Mouse (Mus musculus): ENCODE measurements around the gene Olfr1251. TPM values are rescaled to one million over a fixed set of nuclear protein-coding genes. Genes with fewer than 3 reads are reported as not detected.
"Not testable (repeated sequence)": the region's sequence is repeated elsewhere in the genome, so short reads cannot be mapped to it uniquely, and the experiment has no call there.

Gene Olfr1251
- polyA plus RNA-seq (2012; rRNA removed), result not detected in 2 replicates

- DNase-seq (ENCODE audit: low read depth, low spot score), result no peak
Measured at GRCm38 (mm10) chr2:89671836-89672235, at the start of gene Olfr1251. Gene Olfr1251, minus strand, starts transcription at chr2:89671936.

DNA sequence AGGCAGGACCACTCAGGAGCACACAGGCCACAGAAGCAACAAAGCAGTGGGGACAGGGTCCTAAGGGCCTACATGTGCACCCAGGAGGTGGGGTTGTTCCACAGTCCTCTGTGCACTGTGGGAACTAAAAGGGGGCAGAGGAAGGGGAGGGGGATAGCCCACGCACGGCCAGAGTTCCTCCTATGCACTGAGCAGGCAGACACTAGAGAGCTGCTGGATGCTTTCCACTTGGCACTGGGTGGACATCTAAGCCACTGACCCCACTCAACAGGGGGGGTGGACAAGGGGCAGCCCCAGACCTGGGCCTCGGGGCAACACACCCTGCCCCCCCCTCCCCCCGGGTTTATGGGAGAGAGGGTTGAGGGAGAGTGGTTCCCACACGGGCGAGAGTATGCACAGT is 20.2 kb upstream of the Olfr1251 start:
- no peak for DNase-seq (ENCODE audit: low read depth, low spot score)
- WGBS, result 73% methylated on average over 6 of the region's 6 CpGs

DNA sequence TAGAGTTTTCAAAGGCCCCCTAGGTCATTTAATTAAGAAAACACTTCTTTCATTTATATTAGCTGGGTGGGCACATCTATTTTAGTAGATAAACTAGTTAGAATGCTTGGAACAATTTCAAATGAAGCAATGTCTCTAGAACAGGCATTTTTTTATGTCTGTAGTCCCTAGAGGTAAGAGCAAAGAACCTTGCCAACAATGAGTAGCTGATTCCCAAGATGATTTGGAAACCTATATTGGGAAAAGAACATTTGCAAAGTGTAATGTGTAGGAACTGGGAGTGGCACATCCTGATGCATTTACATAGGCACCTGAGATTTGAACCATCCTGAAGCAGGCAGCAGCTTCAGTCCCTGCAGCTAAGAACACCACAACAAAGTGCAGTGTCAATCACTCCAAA is 10.4 kb downstream of the Olfr1251 start, which contains the start of gene Olfr1250:
Olfr1250 (minus strand) TSS at position 101 of the 400 bp plus-strand sequence.
- no peak for DNase-seq (ENCODE audit: low read depth, low spot score)

- 88% methylated on average over 2 of the region's 2 CpGs for WGBS
- DNase-seq (ENCODE audit: low read depth, low spot score), result no peak
Measured at GRCm38 (mm10) chr2:89634883-89635282, 36.9 kb downstream of the Olfr1251 start, which contains the start of gene Olfr1249. Gene Olfr1249, minus strand, starts transcription at chr2:89634983.

DNA sequence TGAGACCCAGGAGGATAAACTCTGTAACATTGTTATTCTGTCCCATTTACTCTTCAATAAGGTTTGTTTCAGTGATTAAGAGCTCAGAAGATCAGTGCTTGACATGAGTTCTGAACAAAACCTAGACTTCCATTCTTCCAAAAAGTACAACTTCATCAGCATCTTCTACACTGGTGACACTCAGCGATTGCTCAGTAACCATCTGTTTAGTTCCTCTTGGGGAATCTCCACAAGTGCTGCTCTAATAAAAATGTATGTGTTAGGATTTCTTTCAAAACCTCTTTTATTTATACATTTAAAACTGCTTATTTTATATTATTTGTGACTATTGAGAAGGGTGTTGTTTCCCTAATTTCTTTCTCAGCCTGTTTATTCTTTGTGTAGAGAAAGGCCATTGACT is 53.6 kb downstream of the Olfr1251 start, which contains the start of gene Olfr1248:
Olfr1248 (minus strand) TSS at position 101 of the 400 bp plus-strand sequence.
- WGBS, result 93% methylated on average over 1 of the region's 1 CpGs
- not testable (repeated sequence) for DNase-seq (ENCODE audit: low read depth, low spot score)

Other genes with a start within 250 kb of the Olfr1251 start
- not detected in 2 replicates for gene Olfr1240, start 228.9 kb downstream of the Olfr1251 start, polyA plus RNA-seq (2012; rRNA removed)
- not detected in 2 replicates for gene Olfr1241, start 184.8 kb downstream of the Olfr1251 start, polyA plus RNA-seq (2012; rRNA removed)
- not detected in 2 replicates for gene Olfr1242, start 173.6 kb downstream of the Olfr1251 start, polyA plus RNA-seq (2012; rRNA removed)
- not detected in 2 replicates for gene Olfr1243, start 140.4 kb downstream of the Olfr1251 start, polyA plus RNA-seq (2012; rRNA removed)
- not detected in 2 replicates for gene Olfr1245, start 93.5 kb downstream of the Olfr1251 start, polyA plus RNA-seq (2012; rRNA removed)
- gene Olfr1246, start 78.8 kb downstream of the Olfr1251 start, polyA plus RNA-seq (2012; rRNA removed), result not detected in 2 replicates
- not detected in 2 replicates for gene Olfr1247, start 57.8 kb downstream of the Olfr1251 start, polyA plus RNA-seq (2012; rRNA removed)
- gene Olfr1248, start 53.7 kb downstream of the Olfr1251 start, polyA plus RNA-seq (2012; rRNA removed), result not detected in 2 replicates
- gene Olfr1249, start 37.0 kb downstream of the Olfr1251 start, polyA plus RNA-seq (2012; rRNA removed), result not detected in 2 replicates
- not detected in 2 replicates for gene Olfr1250, start 10.5 kb downstream of the Olfr1251 start, polyA plus RNA-seq (2012; rRNA removed)
- not detected in 2 replicates for gene Olfr1252, start 53.1 kb upstream of the Olfr1251 start, polyA plus RNA-seq (2012; rRNA removed)
- not detected in 2 replicates for gene Olfr1253, start 85.2 kb upstream of the Olfr1251 start, polyA plus RNA-seq (2012; rRNA removed)
- gene Olfr1254, start 121.7 kb upstream of the Olfr1251 start, polyA plus RNA-seq (2012; rRNA removed), result not detected in 2 replicates
- gene Olfr1255, start 140.1 kb upstream of the Olfr1251 start, polyA plus RNA-seq (2012; rRNA removed), result not detected in 2 replicates
- not detected in 2 replicates for gene Olfr1256, start 169.6 kb upstream of the Olfr1251 start, polyA plus RNA-seq (2012; rRNA removed)
- gene Olfr48, start 176.3 kb upstream of the Olfr1251 start, polyA plus RNA-seq (2012; rRNA removed), result not detected in 2 replicates
- gene Olfr1257, start 206.5 kb upstream of the Olfr1251 start, polyA plus RNA-seq (2012; rRNA removed), result not detected in 2 replicates

Measured in large intestine, adult 2 months (tissue).